Mouse (Mus musculus): Measurements from ENCODE around the gene Cers2. TPM values are rescaled to one million over a fixed set of nuclear protein-coding genes. Genes with fewer than 3 reads are reported as not detected.

Cers2 gene
- total RNA-seq, 1 experiment from 2014 or later = 196 TPM

GRCm38 (mm10) chr3:95289419-95289818 lies 25.2 kb upstream of the Cers2 start:
- no peak for DNase-seq

GRCm38 (mm10) chr3:95290156-95290555 lies 24.4 kb upstream of the Cers2 start:
- no peak for DNase-seq

GRCm38 (mm10) chr3:95291041-95291440 lies 23.6 kb upstream of the Cers2 start:
- DNase-seq = no peak

DNA sequence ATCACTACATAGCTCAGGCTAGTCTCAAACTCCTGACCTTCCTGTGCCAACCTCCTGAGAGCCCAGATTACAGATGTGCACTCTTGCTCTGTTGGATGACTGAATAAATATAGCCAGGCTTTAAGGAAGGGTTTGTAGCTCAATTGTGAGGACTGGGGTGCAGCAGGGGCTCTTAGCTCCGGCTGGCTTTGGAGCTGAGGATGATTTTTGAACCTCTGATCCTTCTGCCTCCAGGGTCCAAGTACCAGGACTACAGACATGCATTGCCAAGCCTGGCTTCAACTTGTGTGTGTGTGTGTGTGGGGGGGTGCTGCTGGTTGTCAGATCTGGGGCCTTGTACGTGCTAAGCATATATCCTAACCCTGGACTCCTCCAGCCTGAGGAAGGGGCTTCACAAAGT lies 21.7 kb upstream of the Cers2 start:
- no peak for DNase-seq

- DNase-seq = peak; percentile 66
These were observed 21.1 kb upstream of the Cers2 start for GRCm38 (mm10) chr3:95293537-95293936.

DNA sequence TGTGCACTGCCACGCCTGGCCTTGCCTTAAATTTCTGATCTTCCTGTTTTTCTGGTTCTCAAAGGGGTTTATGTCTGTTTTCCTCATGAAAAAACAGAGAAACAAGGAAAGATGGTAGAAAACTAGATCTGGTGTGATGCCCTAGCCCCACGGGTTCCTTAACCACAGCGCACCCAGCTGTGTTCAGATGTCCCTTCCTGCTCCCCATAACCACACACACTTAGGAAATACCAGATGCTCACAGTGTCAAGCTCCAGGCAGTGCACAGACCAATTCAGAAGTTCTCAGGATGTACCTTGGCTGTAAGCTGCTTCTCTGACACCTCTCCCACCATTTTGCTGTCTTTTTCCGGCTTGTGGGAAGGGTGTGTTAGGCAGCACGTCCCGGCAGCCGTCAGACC lies 20.3 kb upstream of the Cers2 start:
- DNase-seq = no peak

GRCm38 (mm10) chr3:95294718-95295117 lies 19.9 kb upstream of the Cers2 start:
- no peak for DNase-seq

GRCm38 (mm10) chr3:95295321-95296102 lies 19.1 kb upstream of the Cers2 start:
- DNase-seq = peak; percentile 67

DNA sequence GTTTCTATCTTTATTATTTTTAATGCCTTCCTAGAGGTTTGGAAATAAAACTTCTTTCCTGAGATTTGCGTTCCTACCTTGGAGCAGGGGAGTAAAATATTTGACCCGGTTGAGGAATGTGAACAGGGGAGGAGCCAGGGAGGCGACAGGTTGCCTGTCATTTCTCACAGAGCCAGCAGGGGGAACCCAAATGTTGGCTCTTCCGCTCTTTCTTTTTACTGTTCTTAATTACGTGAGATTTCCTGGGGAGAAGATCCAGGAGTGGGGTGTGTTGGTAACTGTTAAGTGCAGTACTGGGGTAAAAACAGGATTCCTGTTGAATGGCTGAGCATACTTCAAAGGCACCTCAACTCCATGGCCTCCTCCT lies 18.5 kb upstream of the Cers2 start:
- DNase-seq = peak; percentile 67

- no peak for DNase-seq
These were observed 16.6 kb upstream of the Cers2 start for GRCm38 (mm10) chr3:95298018-95298417.

DNA sequence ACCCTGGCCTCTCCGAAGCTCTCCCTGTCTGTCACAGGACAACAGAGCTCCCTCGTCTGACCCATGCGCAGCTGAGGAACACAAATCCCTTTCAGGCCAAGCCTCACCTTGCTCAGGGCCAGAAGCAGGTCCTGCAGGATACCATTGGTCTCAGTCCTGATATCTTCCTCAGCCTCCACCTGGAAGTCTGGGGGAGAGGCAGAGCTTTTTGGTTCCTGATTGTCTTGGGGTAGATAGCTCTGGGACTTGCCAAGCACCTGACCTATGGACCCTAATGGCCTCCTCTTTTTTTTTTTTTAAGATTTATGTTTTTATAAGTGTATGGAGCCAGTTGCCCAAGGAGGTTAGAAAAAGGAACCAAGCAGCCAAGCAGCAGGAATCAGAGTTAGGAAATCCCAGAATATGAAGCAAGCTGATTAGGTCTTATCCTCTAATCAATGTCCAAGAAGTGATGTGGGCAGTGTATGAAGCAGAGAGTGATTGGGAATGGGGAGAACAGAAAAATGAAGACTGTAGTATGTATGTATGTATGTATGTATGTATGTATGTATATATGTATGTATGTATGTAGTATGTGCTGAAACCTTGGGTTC lies 13.3 kb upstream of the Cers2 start:
- DNase-seq = no peak

GRCm38 (mm10) chr3:95306244-95306643 lies 8.3 kb upstream of the Cers2 start:
- DNase-seq = no peak

GRCm38 (mm10) chr3:95307100-95307499 lies 7.5 kb upstream of the Cers2 start, which contains the start of gene Anxa9:
Gene Anxa9, minus strand, starts transcription at chr3:95307176.
- DNase-seq = no peak

GRCm38 (mm10) chr3:95310496-95310895 lies 4.1 kb upstream of the Cers2 start:
- DNase-seq = no peak

DNA sequence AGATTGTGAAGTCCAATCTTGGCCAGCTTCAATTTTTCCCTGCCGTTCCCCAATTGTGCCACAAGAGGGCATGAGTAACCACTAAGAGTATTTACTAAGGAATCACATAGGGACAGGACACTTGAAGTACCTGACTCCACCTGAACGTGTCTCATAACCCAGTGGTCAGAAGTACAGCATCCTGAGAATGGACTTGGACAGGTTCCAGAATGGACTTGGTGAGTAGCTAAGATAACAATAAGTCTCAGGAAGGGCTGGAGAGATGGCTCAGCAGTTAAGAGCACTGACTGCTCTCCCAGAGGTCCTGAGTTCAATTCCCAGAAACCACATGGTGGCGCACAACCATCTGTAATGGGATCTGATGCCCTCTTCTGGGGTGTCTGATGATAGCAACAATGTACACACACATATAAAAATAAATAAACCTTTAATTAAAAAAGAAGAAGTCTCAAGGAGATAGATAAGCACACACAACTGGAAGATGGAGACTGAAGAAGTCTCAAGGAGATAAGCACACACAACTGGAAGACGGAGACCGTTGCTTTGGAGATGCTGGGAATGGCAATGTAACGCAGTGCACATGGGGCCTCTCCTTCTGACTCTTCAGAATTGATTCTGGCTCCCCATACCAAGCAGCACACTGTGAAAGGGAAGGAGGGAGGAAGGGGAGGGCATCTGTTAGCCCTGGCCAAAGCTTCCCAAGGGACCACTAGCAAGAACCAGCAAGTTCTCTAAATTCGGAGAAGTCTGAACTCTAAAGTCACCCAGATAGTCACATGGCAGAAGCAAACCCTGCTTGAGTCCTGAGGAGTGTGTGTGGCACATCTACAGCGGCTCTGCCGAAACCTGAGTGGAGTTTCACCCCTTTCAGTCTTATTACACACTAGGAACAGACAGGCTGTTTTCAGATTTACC lies 3.4 kb upstream of the Cers2 start:
- peak; percentile 70 for DNase-seq

DNA sequence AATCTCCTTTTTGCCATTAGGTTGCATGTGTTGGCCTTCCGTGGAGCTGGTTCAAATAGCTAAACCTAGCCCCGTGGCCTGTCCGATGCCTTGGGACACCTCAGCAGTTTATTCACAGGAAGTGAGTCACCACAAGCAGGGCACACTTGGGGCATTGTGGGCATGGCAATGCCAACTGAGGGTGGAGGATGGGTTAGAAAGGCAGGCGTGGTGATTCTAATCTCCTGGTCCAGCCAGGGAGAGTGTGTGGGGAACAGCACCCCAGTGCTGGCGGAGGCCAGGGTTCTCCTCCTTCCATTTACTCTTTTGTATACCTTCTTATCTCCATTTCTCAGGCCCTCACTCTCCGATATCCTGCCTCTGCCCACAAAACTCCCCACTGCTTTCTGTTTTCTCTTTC lies 2.0 kb upstream of the Cers2 start:
- DNase-seq = peak; percentile 77

DNA sequence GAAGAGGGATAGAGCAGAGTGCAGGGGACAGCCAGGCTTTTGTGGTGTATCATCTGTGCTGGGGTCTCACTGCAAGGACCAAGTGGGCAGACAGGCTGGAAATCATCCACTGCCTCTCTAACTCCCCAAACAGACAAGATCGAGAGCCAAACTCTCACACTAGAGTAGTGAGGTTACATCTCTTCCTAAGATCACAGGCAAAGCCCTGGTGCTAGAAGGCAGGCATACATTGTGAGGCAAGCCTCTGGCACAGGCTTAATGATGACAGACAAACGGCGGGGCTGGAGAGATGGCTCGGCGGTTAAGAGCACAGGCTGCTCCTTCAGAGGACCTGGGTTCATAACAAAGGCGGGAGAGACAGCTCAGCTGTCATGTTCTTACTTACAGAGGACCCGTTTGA lies 1.1 kb upstream of the Cers2 start:
- no peak for DNase-seq

DNA sequence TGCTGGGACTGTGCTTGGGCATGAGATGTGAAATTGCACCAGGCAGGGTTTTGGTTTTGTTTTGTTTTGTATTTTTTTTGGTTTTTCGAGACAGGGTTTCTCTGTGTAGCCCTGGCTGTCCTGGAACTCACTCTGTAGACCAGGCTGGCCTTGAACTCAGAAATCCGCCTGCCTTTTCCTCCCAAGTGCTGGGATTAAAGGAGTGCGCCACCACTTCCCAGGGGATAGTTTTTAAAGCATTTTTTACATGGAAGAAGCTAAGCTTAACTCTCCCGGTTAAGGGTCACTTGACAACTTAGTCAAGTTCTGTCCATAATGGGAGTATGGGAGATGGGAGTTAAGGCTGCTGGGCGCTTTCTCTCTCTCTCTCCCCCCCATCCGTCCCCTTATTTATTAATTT lies 516 bp upstream of the Cers2 start:
- no peak for DNase-seq

DNA sequence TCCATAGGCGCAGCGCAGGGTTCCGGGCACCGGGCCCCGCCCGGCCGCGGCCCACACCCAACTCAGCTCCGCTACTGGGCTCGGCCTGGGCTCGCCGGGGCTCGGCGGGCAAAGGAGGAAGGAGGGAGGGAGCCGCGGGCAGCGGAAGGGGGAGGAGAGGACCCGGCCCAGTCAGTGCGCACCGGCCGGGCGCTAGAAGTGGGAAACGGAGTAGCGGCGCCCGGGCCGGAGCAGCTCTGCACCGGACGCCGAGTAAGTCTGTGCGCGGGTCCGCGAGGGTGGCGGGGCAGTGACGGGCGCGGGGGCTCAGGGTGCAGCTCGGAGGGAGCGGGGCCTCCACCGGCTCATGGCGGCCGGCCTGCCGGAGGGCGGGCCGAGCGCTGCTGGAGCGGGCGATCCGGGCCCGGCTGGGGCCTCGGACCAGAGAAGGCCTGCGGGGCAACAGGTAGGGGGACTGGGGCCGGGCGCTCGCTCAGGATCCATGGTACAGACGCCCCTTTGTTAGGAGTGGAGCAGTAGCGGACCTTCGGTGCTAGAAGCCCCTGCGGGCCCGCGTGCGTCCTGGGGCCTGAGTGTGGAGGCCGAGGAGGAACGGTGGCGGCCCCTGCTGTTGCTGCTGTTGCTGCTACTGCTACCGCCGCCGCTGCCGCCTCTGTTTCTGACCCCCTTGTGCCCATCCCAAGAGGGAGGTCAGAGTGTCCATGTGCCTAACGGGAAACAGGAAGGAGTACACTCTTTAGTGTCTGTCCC lies 678 bp downstream of the Cers2 start:
- peak; percentile 98 for DNase-seq

GRCm38 (mm10) chr3:95315844-95316550 lies 1.4 kb downstream of the Cers2 start:
- DNase-seq = no peak

GRCm38 (mm10) chr3:95317414-95318080 lies 3.0 kb downstream of the Cers2 start:
- peak; percentile 82 for DNase-seq

Measured in adrenal gland, postnatal 14 days (tissue).